Mouse (Mus musculus) midbrain, embryonic 15.5 days (tissue): ENCODE results near the gene Lactbl1. TPM values are rescaled to one million over a fixed set of nuclear protein-coding genes. Genes with fewer than 3 reads are reported as not detected.
A peak's percentile ranks its signal among the peaks of the same experiment; 100 is the strongest.

Experiments
- ATAC-seq: fragments of 200-750 bp; cut with Nextera tagmentation; replicated peaks from 2 replicates; pipeline ENCODE4 v1.8.0; 2017; ENCODE audit warnings: moderate TSS enrichment
- H3K27ac ChIP-seq: fragments of 300-500 bp; sonication (generic); 2 replicates; pipeline ENCODE4 v1.5.1; 2015; ENCODE audit warnings: mild to moderate bottlenecking, inconsistent platforms
- H3K27me3 ChIP-seq: fragments of 300-500 bp; sonication (generic); replicated peaks from 2 replicates; pipeline ENCODE4 v1.6.1; 2015; ENCODE audit warnings: inconsistent platforms
- H3K36me3 ChIP-seq: fragments of 300-500 bp; sonication (generic); replicated peaks from 2 replicates; pipeline ENCODE4 v1.6.1; 2015; ENCODE audit warnings: inconsistent platforms
- H3K4me1 ChIP-seq: fragments of 300-500 bp; sonication (generic); 2 replicates; pipeline ENCODE4 v1.6.1; 2015; ENCODE audit warnings: inconsistent platforms
- H3K4me2 ChIP-seq: fragments of 300-500 bp; sonication (generic); 2 replicates; pipeline ENCODE4 v1.6.1; 2015; ENCODE audit warnings: inconsistent platforms, mild to moderate bottlenecking, moderate library complexity
- H3K4me3 ChIP-seq: fragments of 300-500 bp; sonication (generic); 2 replicates; pipeline ENCODE4 v1.5.1; 2015; ENCODE audit warnings: mild to moderate bottlenecking, inconsistent platforms
- H3K9ac ChIP-seq: fragments of 300-500 bp; sonication (generic); 2 replicates; pipeline ENCODE4 v1.6.1; 2015; ENCODE audit warnings: mild to moderate bottlenecking, inconsistent platforms
- H3K9me3 ChIP-seq: fragments of 300-500 bp; sonication (generic); 2 replicates; pipeline ENCODE4 v1.6.1; 2016; ENCODE audit warnings: inconsistent platforms
- WGBS: fragments of 180-500 bp; shearing (Covaris S2); methylation state at CpG from one replicate; pipeline ENCODE4 v1.1.7; 2015; ENCODE audit warnings: mixed read lengths; 5-methylcytosine and 5-hydroxymethylcytosine counted together
- polyA plus RNA-seq: library from polyadenylated mRNA; unstranded; fragments of >200 nt; fragmentation: Nextera tagmentation; extraction: Ambion mirVana; gene quantifications from 2 replicates; pipeline ENCODE4 v1.2.1, GENCODE M21; 2015

The Lactbl1 gene
- polyA plus RNA-seq, 1 experiment from 2014 or later = 0.10 TPM

- H3K9ac ChIP-seq = no peak overlapping the region
- no peak overlapping the region for H3K4me2 ChIP-seq
- H3K4me1 ChIP-seq = peaks cover 5% of the 10 kb centered on the region
- H3K9me3 ChIP-seq = no peaks in the 10 kb centered on the region
- H3K4me3 ChIP-seq = no peak overlapping the region
- H3K27me3 ChIP-seq = no peaks in the 10 kb centered on the region
- H3K36me3 ChIP-seq = peaks cover 34% of the 10 kb centered on the region
- H3K27ac ChIP-seq = no peak overlapping the region
- no peak for ATAC-seq
- WGBS = 70% methylated on average over 3 of the region's 3 CpGs
Measured at GRCm38 (mm10) chr4:136657914-136658313, 35.5 kb downstream of the Lactbl1 start.

- no peak overlapping the region for H3K4me3 ChIP-seq
- peaks cover 30% of the 10 kb centered on the region for H3K36me3 ChIP-seq
- 43% methylated on average over 9 of the region's 9 CpGs for WGBS
- H3K27me3 ChIP-seq = no peaks in the 10 kb centered on the region
- H3K9me3 ChIP-seq = no peaks in the 10 kb centered on the region
- no peaks in the 10 kb centered on the region for H3K4me1 ChIP-seq
- H3K9ac ChIP-seq = no peak overlapping the region
- peak overlapping the region; percentile 67 for H3K27ac ChIP-seq
- no peak for ATAC-seq
- H3K4me2 ChIP-seq = no peak overlapping the region
Measured at GRCm38 (mm10) chr4:136665068-136665467, 42.6 kb downstream of the Lactbl1 start.

- 72% methylated on average over 4 of the region's 4 CpGs for WGBS
- peaks cover 27% of the 10 kb centered on the region for H3K36me3 ChIP-seq
Measured at GRCm38 (mm10) chr4:136666002-136666401, 43.6 kb downstream of the Lactbl1 start.

GRCm38 (mm10) chr4:136667757-136668156, 45.3 kb downstream of the Lactbl1 start:
- no peak for ATAC-seq

More at GRCm38 (mm10) chr4:136666002-136666401, 43.6 kb downstream of the Lactbl1 start:
- no peaks in the 10 kb centered on the region for H3K27me3 ChIP-seq
- H3K4me1 ChIP-seq = no peaks in the 10 kb centered on the region
- no peaks in the 10 kb centered on the region for H3K9me3 ChIP-seq
- ATAC-seq = no peak
- H3K9ac ChIP-seq = no peak overlapping the region
- H3K4me2 ChIP-seq = no peak overlapping the region
- H3K27ac ChIP-seq = no peak overlapping the region
- no peak overlapping the region for H3K4me3 ChIP-seq

GRCm38 (mm10) chr4:136672335-136673090, 50.1 kb downstream of the Lactbl1 start:
- H3K9ac ChIP-seq = no peak overlapping the region
- H3K4me2 ChIP-seq = no peak overlapping the region
- H3K9me3 ChIP-seq = no peaks in the 10 kb centered on the region
- H3K4me3 ChIP-seq = no peak overlapping the region
- H3K4me1 ChIP-seq = 0 out of 2 replicates have a peak, but pooled peaks cover 7% of the 10 kb centered on the region
- no peaks in the 10 kb centered on the region for H3K27me3 ChIP-seq
- no peak overlapping the region for H3K27ac ChIP-seq
- 90% methylated on average over 19 of the region's 19 CpGs for WGBS
- ATAC-seq = no peak
- H3K36me3 ChIP-seq = peaks cover 39% of the 10 kb centered on the region

More at GRCm38 (mm10) chr4:136667757-136668156, 45.3 kb downstream of the Lactbl1 start:
- no peak overlapping the region for H3K27ac ChIP-seq
- no peak overlapping the region for H3K4me3 ChIP-seq
- no peak overlapping the region for H3K9ac ChIP-seq
- WGBS = 74% methylated on average over 10 of the region's 10 CpGs
- H3K36me3 ChIP-seq = peaks cover 37% of the 10 kb centered on the region
- no peaks in the 10 kb centered on the region for H3K4me1 ChIP-seq
- no peaks in the 10 kb centered on the region for H3K9me3 ChIP-seq
- H3K27me3 ChIP-seq = no peaks in the 10 kb centered on the region
- no peak overlapping the region for H3K4me2 ChIP-seq

GRCm38 (mm10) chr4:136675439-136675838, 53.0 kb downstream of the Lactbl1 start:
- H3K27me3 ChIP-seq = no peaks in the 10 kb centered on the region
- H3K4me2 ChIP-seq = no peak overlapping the region
- no peak overlapping the region for H3K27ac ChIP-seq
- H3K9me3 ChIP-seq = no peaks in the 10 kb centered on the region
- WGBS = 94% methylated on average over 9 of the region's 9 CpGs
- H3K36me3 ChIP-seq = peaks cover 30% of the 10 kb centered on the region
- H3K9ac ChIP-seq = no peak overlapping the region
- ATAC-seq = no peak
- H3K4me1 ChIP-seq = 0 out of 2 replicates have a peak, but pooled peaks cover 10% of the 10 kb centered on the region
- H3K4me3 ChIP-seq = no peak overlapping the region

- Histone ChIP-seq H3K9me3 (no peaks in the 10 kb centered on the region), H3K27ac (peak overlapping the region; percentile 30), H3K9ac (no peak overlapping the region), H3K4me2 (no peak overlapping the region), H3K27me3 (no peaks in the 10 kb centered on the region), H3K36me3 (peaks cover 12% of the 10 kb centered on the region), H3K4me1 (peaks cover 19% of the 10 kb centered on the region; the same call in 1 of the 2 replicates), H3K4me3 (no peak overlapping the region)
- peak; percentile 66 for ATAC-seq
- 0% methylated on average over 3 of the region's 3 CpGs for WGBS
Measured at GRCm38 (mm10) chr4:136678480-136678879, 56.1 kb downstream of the Lactbl1 start.

- no peak overlapping the region for H3K9ac ChIP-seq
- H3K4me2 ChIP-seq = no peak overlapping the region
- no peak overlapping the region for H3K4me3 ChIP-seq
- WGBS = 77% methylated on average over 8 of the region's 8 CpGs
- peaks cover 19% of the 10 kb centered on the region; the same call in 1 of the 2 replicates for H3K4me1 ChIP-seq
- peak overlapping the region; percentile 23 for H3K27ac ChIP-seq
- no peaks in the 10 kb centered on the region for H3K9me3 ChIP-seq
- no peaks in the 10 kb centered on the region for H3K27me3 ChIP-seq
- H3K36me3 ChIP-seq = peaks cover 7% of the 10 kb centered on the region
- no peak for ATAC-seq
Measured at GRCm38 (mm10) chr4:136679221-136679620, 56.8 kb downstream of the Lactbl1 start.

GRCm38 (mm10) chr4:136680641-136681040, 58.2 kb downstream of the Lactbl1 start:
- Histone ChIP-seq H3K4me1 (peaks cover 19% of the 10 kb centered on the region; the same call in 1 of the 2 replicates), H3K9me3 (no peaks in the 10 kb centered on the region), H3K27ac (no peak overlapping the region), H3K4me2 (no peak overlapping the region), H3K9ac (no peak overlapping the region), H3K4me3 (no peak overlapping the region), H3K36me3 (no peaks in the 10 kb centered on the region), H3K27me3 (no peaks in the 10 kb centered on the region)
- no peak for ATAC-seq
- 75% methylated on average over 14 of the region's 14 CpGs for WGBS

- Histone ChIP-seq H3K9me3 (no peaks in the 10 kb centered on the region), H3K9ac (no peak overlapping the region), H3K4me1 (peaks cover 12% of the 10 kb centered on the region; the same call in 1 of the 2 replicates), H3K27ac (no peak overlapping the region), H3K27me3 (no peaks in the 10 kb centered on the region), H3K4me2 (no peak overlapping the region), H3K36me3 (no peaks in the 10 kb centered on the region), H3K4me3 (no peak overlapping the region)
- ATAC-seq = no peak
- WGBS = 86% methylated on average over 6 of the region's 6 CpGs
Measured at GRCm38 (mm10) chr4:136684485-136684884, 62.1 kb downstream of the Lactbl1 start.

- ATAC-seq = no peak
- H3K4me1 ChIP-seq = peaks cover 12% of the 10 kb centered on the region; the same call in 1 of the 2 replicates
- H3K27me3 ChIP-seq = no peaks in the 10 kb centered on the region
- H3K9me3 ChIP-seq = no peaks in the 10 kb centered on the region
- H3K36me3 ChIP-seq = no peaks in the 10 kb centered on the region
- no peak overlapping the region for H3K4me2 ChIP-seq
- H3K4me3 ChIP-seq = no peak overlapping the region
- no peak overlapping the region for H3K9ac ChIP-seq
- WGBS = 38% methylated on average over 10 of the region's 10 CpGs
- no peak overlapping the region for H3K27ac ChIP-seq
Measured at GRCm38 (mm10) chr4:136685431-136685869, 63.0 kb downstream of the Lactbl1 start.

GRCm38 (mm10) chr4:136688113-136688512, 65.7 kb downstream of the Lactbl1 start:
- H3K9me3 ChIP-seq = no peaks in the 10 kb centered on the region
- no peaks in the 10 kb centered on the region for H3K27me3 ChIP-seq
- no peak overlapping the region for H3K4me2 ChIP-seq
- peaks cover 4% of the 10 kb centered on the region; the same call in 1 of the 2 replicates for H3K4me1 ChIP-seq
- no peak overlapping the region for H3K9ac ChIP-seq
- H3K36me3 ChIP-seq = peaks cover 14% of the 10 kb centered on the region
- no peak overlapping the region for H3K27ac ChIP-seq
- WGBS = 68% methylated on average over 4 of the region's 4 CpGs
- H3K4me3 ChIP-seq = no peak overlapping the region
- ATAC-seq = no peak
